Mouse (Mus musculus) heart, embryonic 10.5 days (tissue): ENCODE data around the gene Cant1. TPM values are rescaled to one million over a fixed set of nuclear protein-coding genes. Genes with fewer than 3 reads are reported as not detected.

Experiments
- polyA plus RNA-seq: library from polyadenylated mRNA; unstranded; fragments of >200 nt; fragmentation: Nextera tagmentation; extraction: Ambion mirVana; gene quantifications from 2 replicates; pipeline ENCODE4 v1.2.1, GENCODE M21; 2016

The Cant1 gene
- polyA plus RNA-seq, 1 experiment from 2014 or later = 22.4 TPM

Other genes with a start within 250 kb of the Cant1 start
- gene Cyth1, start 170.5 kb downstream of the Cant1 start, polyA plus RNA-seq = 15.5 and 15.6 TPM in 2 replicates
- gene Usp36, start 128.8 kb downstream of the Cant1 start, polyA plus RNA-seq = 19.5 and 22.4 TPM in 2 replicates
- 0.20 and 0.38 TPM in 2 replicates for gene Cep295nl, start 76.6 kb downstream of the Cant1 start, polyA plus RNA-seq
- gene Timp2, start 63.3 kb downstream of the Cant1 start, polyA plus RNA-seq = 37.4 and 39.2 TPM in 2 replicates
- gene Lgals3bp, start 17.0 kb downstream of the Cant1 start, polyA plus RNA-seq = 5.1 and 6.2 TPM in 2 replicates
- 2.7 and 3.3 TPM in 2 replicates for gene C1qtnf1, start 9.1 kb upstream of the Cant1 start, polyA plus RNA-seq
- 5.1 and 7.8 TPM in 2 replicates for gene Engase, start 57.7 kb upstream of the Cant1 start, polyA plus RNA-seq